Mouse (Mus musculus): ENCODE data around the gene Gm45194. TPM values are rescaled to one million over a fixed set of nuclear protein-coding genes. Genes with fewer than 3 reads are reported as not detected.

The Gm45194 gene
- polyA plus RNA-seq (2016; fragmentation: Nextera tagmentation; extraction: Ambion mirVana) = 0.50 and 0.67 TPM in 2 replicates

DNA sequence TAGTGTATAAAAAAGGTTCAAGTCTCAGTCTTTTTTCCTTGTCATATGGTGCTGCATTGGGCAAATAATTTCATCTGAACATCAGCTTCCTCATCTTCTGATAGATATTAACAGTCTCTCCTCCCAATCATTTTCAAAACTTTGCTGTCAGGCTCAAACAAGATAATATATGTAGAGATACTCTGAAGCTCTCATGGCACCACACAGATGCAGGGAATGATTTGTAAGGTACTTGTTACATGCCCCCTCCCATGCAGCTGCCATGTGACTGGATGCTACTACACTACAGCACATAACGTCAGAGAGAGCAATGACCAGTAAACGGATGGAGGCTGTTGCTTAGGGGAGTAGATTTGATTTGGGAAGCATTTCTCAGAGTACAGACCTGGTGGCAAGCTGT is at the start of gene Gm45194:
TSS of gene Gm45194 (plus strand) at position 301 of the 400 bp plus-strand sequence.
- H3K27me3 ChIP-seq (replicated peaks) = 0 out of 2 replicates have a peak, but pooled peaks cover 6% of the 10 kb centered on the region
- H3K36me3 ChIP-seq = no peaks in the 10 kb centered on the region
- H3K4me1 ChIP-seq (replicated peaks) = no peaks in the 10 kb centered on the region
- ATAC-seq (ENCODE audit: insufficient number of reproducible peaks, low FRiP score) = no peak
- no peak within 1 kb of the TSS for H3K4me2 ChIP-seq
- H3K9me3 ChIP-seq (replicated peaks) = peaks cover 6% of the 10 kb centered on the region; the same call in 1 of the 2 replicates
- H3K4me3 ChIP-seq = no peak within 1 kb of the TSS
- WGBS = 26% methylated on average over 2 of the region's 2 CpGs
- no peak within 1 kb of the TSS for H3K27ac ChIP-seq (ENCODE audit: poor library complexity, severe bottlenecking)
- H3K9ac ChIP-seq = no peak within 1 kb of the TSS

DNA sequence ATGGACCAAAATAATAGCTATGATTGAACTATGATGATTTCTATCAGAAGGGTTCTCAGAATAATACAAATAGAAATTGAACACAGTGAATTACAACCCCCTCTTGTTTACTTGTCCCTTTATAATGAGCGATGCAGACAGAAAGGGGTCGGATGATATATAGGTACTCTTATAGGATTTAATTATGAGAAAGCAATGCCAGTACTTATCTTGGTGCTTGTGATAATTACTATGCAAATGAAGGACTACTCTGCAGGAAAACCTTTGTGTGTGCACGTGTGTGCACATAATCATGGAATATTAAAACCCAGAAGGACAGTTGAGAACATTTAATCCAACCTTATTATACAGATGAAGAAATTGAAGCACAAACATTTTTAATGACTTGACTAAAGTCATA is 35.3 kb upstream of the Gm45194 start:
- Histone ChIP-seq H3K4me1 (replicated peaks) (no peaks in the 10 kb centered on the region), H3K9ac (no peak overlapping the region), H3K27me3 (replicated peaks) (no peaks in the 10 kb centered on the region), H3K4me2 (no peak overlapping the region), H3K4me3 (no peak overlapping the region), H3K27ac (ENCODE audit: poor library complexity, severe bottlenecking) (no peak overlapping the region), H3K36me3 (no peaks in the 10 kb centered on the region), H3K9me3 (replicated peaks) (no peaks in the 10 kb centered on the region)
- WGBS = 64% methylated on average over 3 of the region's 3 CpGs
- no peak for ATAC-seq (ENCODE audit: insufficient number of reproducible peaks, low FRiP score)

- Histone ChIP-seq H3K36me3 (no peaks in the 10 kb centered on the region), H3K9ac (no peak overlapping the region), H3K4me1 (replicated peaks) (no peaks in the 10 kb centered on the region), H3K9me3 (replicated peaks) (no peaks in the 10 kb centered on the region), H3K4me2 (no peak overlapping the region), H3K27ac (ENCODE audit: poor library complexity, severe bottlenecking) (no peak overlapping the region), H3K4me3 (no peak overlapping the region), H3K27me3 (replicated peaks) (no peaks in the 10 kb centered on the region)
- 71% methylated on average over 5 of the region's 5 CpGs for WGBS
- no peak for ATAC-seq (ENCODE audit: insufficient number of reproducible peaks, low FRiP score)
Measured at GRCm38 (mm10) chrX:111881251-111881650, 9.9 kb upstream of the Gm45194 start.

DNA sequence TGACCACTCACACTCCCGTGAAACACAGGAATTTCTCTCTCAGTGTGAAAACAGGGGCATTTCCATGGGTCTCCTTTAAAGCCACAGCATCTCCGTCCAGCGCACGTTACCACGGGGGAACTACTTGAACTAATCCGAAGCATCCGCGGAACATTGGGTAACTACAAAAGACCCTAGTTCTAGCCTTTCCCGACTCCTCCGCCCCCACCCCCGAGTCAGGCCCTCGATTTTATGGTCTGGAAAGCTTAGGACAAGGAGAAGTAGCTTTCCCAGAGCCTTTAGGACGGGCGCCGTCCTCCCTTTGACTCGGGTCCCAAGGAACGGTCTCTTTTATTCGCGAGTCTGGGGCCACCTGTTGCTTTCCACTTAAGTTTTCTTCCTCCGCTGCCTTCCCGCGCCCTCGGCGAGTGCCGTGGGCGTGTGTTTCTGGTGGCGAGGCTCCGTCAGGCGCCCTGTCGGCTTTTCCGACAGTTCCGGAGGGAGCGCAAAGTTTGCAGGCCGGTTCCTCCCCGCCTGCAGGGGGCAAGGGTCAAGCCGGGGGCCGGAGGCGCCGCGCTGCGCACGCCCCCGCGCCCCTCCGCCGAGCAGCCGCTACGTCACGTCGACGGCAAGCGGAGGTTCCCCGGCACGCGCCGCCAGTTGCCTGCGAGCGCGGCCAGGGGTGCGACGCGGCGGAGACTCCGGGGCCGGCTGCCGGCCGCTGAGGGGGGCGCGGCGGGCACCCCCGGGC is 3.3 kb downstream of the Gm45194 start:
- Histone ChIP-seq H3K4me3 (peak overlapping the region; percentile 57), H3K36me3 (no peaks in the 10 kb centered on the region), H3K27ac (ENCODE audit: poor library complexity, severe bottlenecking) (no peak overlapping the region), H3K4me2 (peak overlapping the region; percentile 77), H3K9ac (0 out of 2 replicates have a peak overlapping the region, but pooled peaks have one; percentile 30), H3K27me3 (replicated peaks) (0 out of 2 replicates have a peak, but pooled peaks cover 6% of the 10 kb centered on the region), H3K4me1 (replicated peaks) (no peaks in the 10 kb centered on the region), H3K9me3 (replicated peaks) (peaks cover 6% of the 10 kb centered on the region; the same call in 1 of the 2 replicates)
- no peak for ATAC-seq (ENCODE audit: insufficient number of reproducible peaks, low FRiP score)
- WGBS = 21% methylated on average over 71 of the region's 71 CpGs

DNA sequence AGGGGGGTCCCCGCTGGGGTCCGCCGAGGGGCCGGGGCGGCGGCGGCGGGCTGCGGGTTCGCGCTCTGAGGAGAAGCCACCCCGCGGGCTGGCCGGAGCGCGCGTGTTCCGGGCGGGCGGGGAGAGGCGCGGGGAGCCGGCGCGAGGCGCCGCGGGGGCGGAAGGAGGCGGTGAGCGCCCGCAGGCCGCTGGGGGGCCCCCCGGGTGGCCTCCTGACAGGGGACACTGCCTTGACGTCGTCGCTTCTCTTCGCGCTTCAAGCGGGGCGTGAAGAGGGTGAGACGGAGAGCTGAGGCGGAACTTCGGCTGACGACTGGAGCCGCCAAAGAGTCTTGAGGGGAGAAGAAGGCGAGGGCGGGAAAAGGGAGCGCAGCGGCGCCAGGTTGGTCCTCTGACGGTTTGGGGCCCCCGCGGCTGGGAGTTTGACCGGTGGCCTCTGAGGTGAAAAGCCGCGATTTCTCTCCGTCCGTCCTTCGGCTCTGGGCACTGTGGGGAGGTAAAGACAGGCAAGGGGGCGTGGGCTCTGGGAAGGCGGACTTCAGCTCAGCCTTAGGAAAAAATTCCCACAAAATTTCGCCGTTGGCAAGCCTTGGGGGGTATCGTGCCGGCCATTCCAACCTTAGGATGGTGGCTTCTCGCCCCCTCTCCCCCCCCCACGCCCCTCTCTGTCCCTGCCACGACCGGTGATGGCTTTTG is 4.0 kb downstream of the Gm45194 start:
- no peak overlapping the region for H3K27ac ChIP-seq (ENCODE audit: poor library complexity, severe bottlenecking)
- H3K9me3 ChIP-seq (replicated peaks) = peaks cover 6% of the 10 kb centered on the region; the same call in 1 of the 2 replicates
- 26% methylated on average over 65 of the region's 70 CpGs for WGBS
- no peaks in the 10 kb centered on the region for H3K4me1 ChIP-seq (replicated peaks)
- H3K4me3 ChIP-seq = peak overlapping the region; percentile 57
- H3K27me3 ChIP-seq (replicated peaks) = 0 out of 2 replicates have a peak, but pooled peaks cover 6% of the 10 kb centered on the region
- no peaks in the 10 kb centered on the region for H3K36me3 ChIP-seq
- peak; percentile 45 for ATAC-seq (ENCODE audit: insufficient number of reproducible peaks, low FRiP score)
- H3K9ac ChIP-seq = no peak overlapping the region
- H3K4me2 ChIP-seq = peak overlapping the region; percentile 77

DNA sequence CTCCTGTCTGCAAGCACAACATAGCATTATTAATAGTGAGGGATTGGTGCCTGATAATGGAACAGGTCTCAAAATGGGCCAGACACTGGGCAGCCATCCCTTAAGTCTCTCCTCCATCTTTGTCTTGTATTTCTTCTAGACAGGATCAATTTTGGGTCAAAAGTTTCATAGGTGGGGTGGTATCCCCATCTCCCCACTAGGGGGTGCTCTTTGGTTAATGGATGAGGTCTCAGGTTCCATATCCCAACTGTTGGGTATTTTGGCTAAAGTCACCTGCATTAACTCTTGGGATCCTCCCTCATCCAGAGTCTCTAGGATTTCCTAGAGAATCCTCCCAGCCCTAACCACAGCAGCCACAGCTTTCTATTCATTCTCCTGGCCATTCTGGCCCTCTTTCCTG is 26.2 kb downstream of the Gm45194 start:
- ATAC-seq (ENCODE audit: insufficient number of reproducible peaks, low FRiP score) = no peak
- Histone ChIP-seq H3K9me3 (replicated peaks) (no peaks in the 10 kb centered on the region; the same call in 1 of the 2 replicates), H3K4me1 (replicated peaks) (no peaks in the 10 kb centered on the region), H3K36me3 (no peaks in the 10 kb centered on the region), H3K4me3 (no peak overlapping the region), H3K27me3 (replicated peaks) (no peaks in the 10 kb centered on the region), H3K27ac (ENCODE audit: poor library complexity, severe bottlenecking) (no peak overlapping the region), H3K9ac (no peak overlapping the region), H3K4me2 (no peak overlapping the region)

GRCm38 (mm10) chrX:111960909-111961308 is 69.7 kb downstream of the Gm45194 start:
- Histone ChIP-seq H3K9ac (no peak overlapping the region), H3K27ac (ENCODE audit: poor library complexity, severe bottlenecking) (no peak overlapping the region), H3K4me3 (no peak overlapping the region), H3K9me3 (replicated peaks) (no peaks in the 10 kb centered on the region), H3K36me3 (no peaks in the 10 kb centered on the region), H3K4me2 (no peak overlapping the region), H3K4me1 (replicated peaks) (no peaks in the 10 kb centered on the region), H3K27me3 (replicated peaks) (no peaks in the 10 kb centered on the region)
- no peak for ATAC-seq (ENCODE audit: insufficient number of reproducible peaks, low FRiP score)
- 39% methylated on average over 4 of the region's 4 CpGs for WGBS

GRCm38 (mm10) chrX:111999661-112000060 is 108.5 kb downstream of the Gm45194 start:
- Histone ChIP-seq H3K4me1 (replicated peaks) (no peaks in the 10 kb centered on the region), H3K36me3 (no peaks in the 10 kb centered on the region), H3K4me2 (no peak overlapping the region), H3K27me3 (replicated peaks) (no peaks in the 10 kb centered on the region), H3K9ac (no peak overlapping the region), H3K9me3 (replicated peaks) (no peaks in the 10 kb centered on the region), H3K4me3 (no peak overlapping the region), H3K27ac (ENCODE audit: poor library complexity, severe bottlenecking) (no peak overlapping the region)
- no peak for ATAC-seq (ENCODE audit: insufficient number of reproducible peaks, low FRiP score)
- 35% methylated on average over 1 of the region's 1 CpGs for WGBS

DNA sequence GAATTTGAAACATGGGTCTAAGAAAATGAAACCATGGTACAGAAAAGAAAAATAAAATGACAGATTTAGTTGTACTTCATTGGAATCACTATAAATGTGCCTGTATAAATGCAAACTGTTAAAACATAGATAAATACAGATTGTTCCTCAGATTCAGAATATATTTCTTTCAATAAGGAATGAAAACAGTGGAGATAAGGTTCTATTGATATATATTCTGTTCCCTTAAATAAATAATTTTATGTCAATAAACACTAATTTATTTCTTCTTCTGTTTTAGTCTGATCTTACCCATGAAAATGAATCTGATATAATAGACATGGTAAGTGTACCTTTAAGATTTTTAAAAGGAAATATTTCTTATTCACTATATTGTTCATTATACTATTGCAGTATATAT is 119.5 kb downstream of the Gm45194 start, which contains the start of gene Tex16:
TSS of gene Tex16 (plus strand) at position 301 of the 400 bp plus-strand sequence.
- Histone ChIP-seq H3K27me3 (replicated peaks) (no peaks in the 10 kb centered on the region), H3K27ac (ENCODE audit: poor library complexity, severe bottlenecking) (no peak within 1 kb of the TSS), H3K36me3 (no peaks in the 10 kb centered on the region), H3K4me3 (no peak within 1 kb of the TSS), H3K4me2 (no peak within 1 kb of the TSS), H3K9me3 (replicated peaks) (no peaks in the 10 kb centered on the region), H3K9ac (no peak within 1 kb of the TSS), H3K4me1 (replicated peaks) (no peaks in the 10 kb centered on the region)
- ATAC-seq (ENCODE audit: insufficient number of reproducible peaks, low FRiP score) = no peak

GRCm38 (mm10) chrX:112238749-112239148 is 347.6 kb downstream of the Gm45194 start, which contains the start of gene 4933403O08Rik:
Gene 4933403O08Rik (plus strand): TSS chrX:112239049.
- H3K4me3 ChIP-seq = no peak within 1 kb of the TSS
- no peak within 1 kb of the TSS for H3K4me2 ChIP-seq
- H3K9me3 ChIP-seq (replicated peaks) = no peaks in the 10 kb centered on the region
- WGBS = 75% methylated on average over 3 of the region's 3 CpGs
- ATAC-seq (ENCODE audit: insufficient number of reproducible peaks, low FRiP score) = no peak
- H3K27me3 ChIP-seq (replicated peaks) = no peaks in the 10 kb centered on the region
- H3K9ac ChIP-seq = no peak within 1 kb of the TSS
- no peak within 1 kb of the TSS for H3K27ac ChIP-seq (ENCODE audit: poor library complexity, severe bottlenecking)
- H3K36me3 ChIP-seq = no peaks in the 10 kb centered on the region
- no peaks in the 10 kb centered on the region for H3K4me1 ChIP-seq (replicated peaks)

DNA sequence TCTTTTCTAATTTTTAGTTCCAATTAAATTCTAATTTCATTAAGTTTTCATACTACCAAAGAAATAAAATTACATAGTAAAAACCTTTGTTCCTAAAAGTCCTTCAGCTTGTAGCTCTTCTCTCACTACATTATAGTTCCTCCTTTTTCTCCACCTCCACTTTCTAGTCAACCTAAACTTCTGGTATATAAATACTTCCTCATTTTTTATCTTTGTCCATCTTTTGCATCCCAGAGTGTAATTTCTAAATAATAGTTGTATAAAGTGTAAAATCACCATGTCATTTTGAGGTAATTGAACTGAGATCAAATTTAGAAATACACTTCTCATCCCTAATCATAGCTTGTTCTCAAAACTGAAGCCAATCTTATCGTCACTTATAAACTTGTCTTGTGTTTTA is 351.7 kb downstream of the Gm45194 start:
- Histone ChIP-seq H3K9me3 (replicated peaks) (no peaks in the 10 kb centered on the region), H3K9ac (no peak overlapping the region), H3K4me1 (replicated peaks) (no peaks in the 10 kb centered on the region), H3K27ac (ENCODE audit: poor library complexity, severe bottlenecking) (no peak overlapping the region), H3K36me3 (no peaks in the 10 kb centered on the region), H3K4me3 (no peak overlapping the region), H3K4me2 (no peak overlapping the region), H3K27me3 (replicated peaks) (no peaks in the 10 kb centered on the region)
- ATAC-seq (ENCODE audit: insufficient number of reproducible peaks, low FRiP score) = no peak
- 71% methylated on average over 1 of the region's 1 CpGs for WGBS

Measured in heart, embryonic 12.5 days (tissue).